ENCODE assay signal across 8 mouse cellular contexts in the genomic region with DNA sequence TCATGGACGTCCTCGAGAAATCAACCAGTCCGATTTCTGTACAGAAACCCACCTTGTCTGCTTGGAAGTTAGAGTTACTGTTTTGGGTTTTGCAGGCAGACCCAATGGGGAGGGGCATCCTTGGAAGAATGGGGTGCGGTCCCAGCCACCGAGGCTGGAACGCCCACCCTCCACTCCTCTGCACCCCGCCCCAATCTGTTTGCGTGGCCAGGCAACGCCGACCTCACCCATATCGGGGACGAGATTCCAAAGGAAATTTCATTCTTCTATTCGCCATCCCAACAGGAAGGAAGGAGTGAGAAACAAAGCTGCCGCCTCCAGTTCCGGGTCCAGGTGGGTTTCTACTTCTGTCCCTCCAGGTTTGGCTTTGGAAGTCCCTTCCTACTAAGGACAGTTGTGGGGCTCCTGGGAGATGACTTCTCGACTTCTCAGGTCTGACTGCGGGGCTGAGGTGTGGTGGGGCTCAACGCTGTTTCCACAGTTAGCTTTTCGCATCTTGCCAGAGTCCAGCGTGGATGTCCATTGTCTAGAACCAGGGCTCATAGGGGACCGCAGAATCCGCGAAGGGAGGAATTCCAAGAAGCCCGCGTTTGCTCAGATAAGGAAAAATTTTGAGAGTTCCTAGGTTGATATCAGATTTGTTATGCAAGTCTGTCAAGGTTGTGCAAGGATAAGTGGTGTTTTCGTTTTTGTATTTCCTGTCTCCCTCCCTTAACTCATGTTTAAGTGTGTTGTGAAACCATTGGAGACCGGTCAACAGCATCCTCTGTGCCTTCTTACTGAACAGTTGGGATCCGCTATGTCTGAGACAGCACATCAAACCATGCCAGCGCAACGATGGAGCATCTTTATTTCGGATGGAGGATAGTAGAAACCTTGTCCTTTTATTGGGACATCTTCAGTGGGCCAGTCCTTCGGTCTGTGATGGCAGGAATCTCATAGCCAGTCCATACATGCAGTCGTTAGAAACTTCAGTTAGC. TPM values are rescaled to one million over a fixed set of nuclear protein-coding genes. Genes with fewer than 3 reads are reported as not detected.
DNase-seq lines count a peak whose midpoint lies in the region; ATAC-seq and TF ChIP-seq lines count a peak whose summit lies in the region.

A gene (plus strand): TSS at position 157 of the 980 bp plus-strand sequence.
A gene (plus strand): TSS at position 230 of the 980 bp plus-strand sequence.

- peak within 1 kb of the TSS; percentile 56 for H3K9ac ChIP-seq in kidney, embryonic 15.5 days
- H3K9ac ChIP-seq in lung, embryonic 14.5 days = peak within 1 kb of the TSS; percentile 61

- H3K79me3 ChIP-seq in C2C12 (ENCODE audit: low read depth) = peaks cover 1% of the 10 kb centered on the region

- H3K27me3 ChIP-seq in C2C12 (ENCODE audit: control insufficient read depth, insufficient read depth, insufficient read length) = no peaks in the 10 kb centered on the region
- H3K27me3 ChIP-seq in embryonic facial prominence, embryonic 10.5 days (replicated peaks; ENCODE audit: low read depth, poor library complexity, severe bottlenecking) = 0 out of 2 replicates have a peak, but pooled peaks cover 5% of the 10 kb centered on the region
- H3K27me3 ChIP-seq in kidney, embryonic 15.5 days = no peaks in the 10 kb centered on the region
- no peaks in the 10 kb centered on the region for H3K27me3 ChIP-seq in lung, embryonic 14.5 days (ENCODE audit: insufficient read depth, low read length)

- peak within 1 kb of the TSS; percentile 65 for H3ac ChIP-seq in C2C12 (ENCODE audit: control insufficient read depth, insufficient read length, low read depth)

- no peak for TF ChIP-seq CTCF in C2C12 (IDR thresholded peaks at IDR 0.05; ENCODE audit: control insufficient read depth, insufficient read depth, insufficient read length)
- TF ChIP-seq CTCF in lung, embryonic 14.5 days (IDR thresholded peaks at IDR 0.05; ENCODE audit: low read depth) = no peak
- no peak for TF ChIP-seq CTCF in olfactory bulb, adult 2 months (IDR thresholded peaks at IDR 0.05; ENCODE audit: insufficient read depth, low read depth, low read length)

- peak within 1 kb of the TSS; percentile 86 for H3K27ac ChIP-seq in embryonic facial prominence, embryonic 10.5 days (replicated peaks)
- H3K27ac ChIP-seq in kidney, embryonic 15.5 days = peak within 1 kb of the TSS; percentile 94
- H3K27ac ChIP-seq in lung, embryonic 14.5 days (ENCODE audit: low read depth) = peak within 1 kb of the TSS; percentile 91
- peak within 1 kb of the TSS; percentile 53; the same call in 1 of the 2 replicates for H3K27ac ChIP-seq in olfactory bulb, adult 2 months (ENCODE audit: insufficient read depth, low read depth, low read length)

- peak within 1 kb of the TSS; percentile 84 for H3K4me2 ChIP-seq in kidney, embryonic 15.5 days
- H3K4me2 ChIP-seq in lung, embryonic 14.5 days = peak within 1 kb of the TSS; percentile 82

- no peaks in the 10 kb centered on the region for H3K9me3 ChIP-seq in embryonic facial prominence, embryonic 10.5 days
- no peaks in the 10 kb centered on the region for H3K9me3 ChIP-seq in kidney, embryonic 15.5 days (replicated peaks)
- no peaks in the 10 kb centered on the region for H3K9me3 ChIP-seq in lung, embryonic 14.5 days (ENCODE audit: low read depth, low read length)

- no peak for TF ChIP-seq POLR2A in olfactory bulb, adult 2 months (IDR thresholded peaks at IDR 0.05; ENCODE audit: insufficient read depth, low read depth, low read length)

- peak within 1 kb of the TSS; percentile 50 for H3K4me3 ChIP-seq in C2C12 (ENCODE audit: insufficient read depth, poor library complexity, severe bottlenecking)
- peak within 1 kb of the TSS; percentile 76 for H3K4me3 ChIP-seq in embryonic facial prominence, embryonic 10.5 days
- peak within 1 kb of the TSS; percentile 65 for H3K4me3 ChIP-seq in kidney, embryonic 15.5 days (replicated peaks)
- peak within 1 kb of the TSS; percentile 59 for H3K4me3 ChIP-seq in lung, embryonic 14.5 days (ENCODE audit: low read depth, low read length)
- H3K4me3 ChIP-seq in olfactory bulb, adult 2 months (ENCODE audit: insufficient read depth, low read depth, low read length) = peak within 1 kb of the TSS; percentile 95

- peak; percentile 40 for DNase-seq in WW6 (ENCODE audit: low read depth, low spot score)
- peak; percentile 73 for DNase-seq in embryonic facial prominence, embryonic 10.5 days (ENCODE audit: low spot score)
- DNase-seq in heart, adult 9 months (ENCODE audit: low spot score in 2 of 2) = peak; percentile 82 to 83
- peak; percentile 78 for DNase-seq in lung, embryonic 14.5 days
- DNase-seq in frontal cortex, postnatal 36 days (ENCODE audit: low spot score in 2 of 2) = no peak

- peak; percentile 24 for ATAC-seq in kidney, embryonic 15.5 days (replicated peaks; ENCODE audit: low FRiP score)
- ATAC-seq in lung, embryonic 14.5 days (ENCODE audit: insufficient read depth) = peak; percentile 50

- H3K79me2 ChIP-seq in C2C12 (ENCODE audit: control insufficient read depth, insufficient read depth) = no peaks in the 10 kb centered on the region

- no peaks in the 10 kb centered on the region for H3K36me3 ChIP-seq in C2C12 (ENCODE audit: control insufficient read depth, insufficient read depth)
- no peaks in the 10 kb centered on the region for H3K36me3 ChIP-seq in embryonic facial prominence, embryonic 10.5 days (replicated peaks)
- H3K36me3 ChIP-seq in kidney, embryonic 15.5 days = no peaks in the 10 kb centered on the region
- H3K36me3 ChIP-seq in lung, embryonic 14.5 days (ENCODE audit: insufficient read depth) = no peaks in the 10 kb centered on the region

- WGBS in embryonic facial prominence, embryonic 10.5 days = 9% methylated on average over 33 of the region's 33 CpGs
- 8% methylated on average over 33 of the region's 33 CpGs for WGBS in kidney, embryonic 15.5 days
- WGBS in lung, embryonic 14.5 days = 5% methylated on average over 33 of the region's 33 CpGs
- WGBS in olfactory bulb, adult 2 months = 11% methylated on average over 33 of the region's 33 CpGs

- H3K4me1 ChIP-seq in embryonic facial prominence, embryonic 10.5 days = peaks cover 7% of the 10 kb centered on the region; the same call in 1 of the 2 replicates
- peaks cover 28% of the 10 kb centered on the region for H3K4me1 ChIP-seq in kidney, embryonic 15.5 days
- H3K4me1 ChIP-seq in lung, embryonic 14.5 days (ENCODE audit: insufficient read depth) = peaks cover 12% of the 10 kb centered on the region; the same call in 1 of the 2 replicates
- H3K4me1 ChIP-seq in olfactory bulb, adult 2 months (ENCODE audit: control insufficient read depth, insufficient read depth, low read length) = peaks cover 6% of the 10 kb centered on the region

TF ChIP-seq in C2C12, 6 proteins besides CTCF, POLR2A, EP300 and RAD21:
- TF ChIP-seq CEBPB (IDR thresholded peaks at IDR 0.05; ENCODE audit: low read depth) = no peak
- no peak for TF ChIP-seq FOSL1 (IDR thresholded peaks at IDR 0.05; ENCODE audit: insufficient read depth, low read length, poor library complexity, severe bottlenecking)
- TF ChIP-seq MAX (IDR thresholded peaks at IDR 0.05) = no peak
- no peak for TF ChIP-seq USF1 (IDR thresholded peaks at IDR 0.05; ENCODE audit: low read depth)
- no peak for TF ChIP-seq MYOD1 (IDR thresholded peaks at IDR 0.05; ENCODE audit: control insufficient read depth, insufficient read length, low read depth)
- TF ChIP-seq MYOG (IDR thresholded peaks at IDR 0.05; ENCODE audit: control insufficient read depth, extremely low read depth, insufficient read length) = no peak

RNA-seq across cellular contexts. Expression of the first gene that starts in this region (rescaled TPM):
- 14.5 TPM for polyA plus RNA-seq in C2C12 (2012; fragmentation: generic; extraction: Trizol)
- polyA plus RNA-seq in embryonic facial prominence, embryonic 10.5 days (2016; fragmentation: Nextera tagmentation; extraction: Ambion mirVana) = 8.3 and 9.0 TPM in 2 replicates
- 37.8 and 40.5 TPM in 2 replicates for polyA plus RNA-seq in kidney, embryonic 15.5 days (2015; fragmentation: Nextera tagmentation; extraction: Ambion mirVana)
- 27.6 and 29.6 TPM in 2 replicates for polyA plus RNA-seq in lung, embryonic 14.5 days (2014; fragmentation: Nextera tagmentation; extraction: Ambion mirVana)
- polyA plus RNA-seq in olfactory bulb, adult 2 months (2012; ENCODE audit: insufficient read depth, insufficient read length, low replicate concordance, missing spikeins) = not detected in 2 replicates

RNA-seq across cellular contexts. Expression of the second gene that starts in this region (rescaled TPM):
- 0.92 TPM for polyA plus RNA-seq in C2C12 (2012; fragmentation: generic; extraction: Trizol)
- 2.3 and 3.5 TPM in 2 replicates for polyA plus RNA-seq in embryonic facial prominence, embryonic 10.5 days (2016; fragmentation: Nextera tagmentation; extraction: Ambion mirVana)
- polyA plus RNA-seq in kidney, embryonic 15.5 days (2015; fragmentation: Nextera tagmentation; extraction: Ambion mirVana) = 8.4 and 9.8 TPM in 2 replicates
- 5.2 and 5.6 TPM in 2 replicates for polyA plus RNA-seq in lung, embryonic 14.5 days (2014; fragmentation: Nextera tagmentation; extraction: Ambion mirVana)
- polyA plus RNA-seq in olfactory bulb, adult 2 months (2012; ENCODE audit: insufficient read depth, insufficient read length, low replicate concordance, missing spikeins) = not detected in 2 replicates

Comparison
In these comparisons a context has a peak if more than half of its experiments do, and no peak if none do; other contexts are left out.
1. DNase-seq: peak in WW6 (single experiment), embryonic facial prominence, embryonic 10.5 days (single experiment), heart, adult 9 months (2 of 2) and lung, embryonic 14.5 days (single experiment); none in frontal cortex, postnatal 36 days (0 of 2).
2. Peak in every context shown above with its lines, with median percentiles within 50 percentile points of each other: H3K4me3 ChIP-seq and H3K27ac ChIP-seq.